Mouse (Mus musculus) lung, postnatal 0 days (tissue): Measurements from ENCODE around the gene Olfr699.

ENCODE experiments used
- CTCF ChIP-seq: IDR thresholded peaks from 2 replicates; pipeline ENCODE4 v1.5.1; 2016; ENCODE audit warnings: antibody characterized with exemption, mild to moderate bottlenecking
- EP300 ChIP-seq: IDR thresholded peaks from 2 replicates; pipeline ENCODE4 v1.6.1; 2016; ENCODE audit warnings: antibody characterized with exemption, mild to moderate bottlenecking, control low read depth

DNA sequence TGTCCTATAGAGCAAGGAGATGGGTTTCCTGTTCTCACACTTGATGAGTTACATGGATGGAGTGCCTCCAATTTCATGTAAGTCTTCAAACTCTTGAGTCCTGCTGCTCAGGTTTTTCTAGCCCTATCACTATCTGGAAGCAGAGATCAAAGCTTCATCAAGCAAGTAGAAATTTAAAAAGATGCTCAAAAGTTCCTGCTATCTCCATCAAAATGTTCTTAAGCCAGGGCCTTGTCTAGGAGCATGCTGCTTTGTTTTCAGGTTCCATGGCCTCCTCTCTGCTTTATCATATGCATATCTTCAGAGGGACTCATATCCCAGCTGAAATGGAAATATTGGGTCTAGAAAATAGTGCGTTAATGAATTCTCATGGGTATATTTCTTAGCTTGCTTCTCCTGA is 15.7 kb upstream of the Olfr699 start, which contains the start of gene Olfr700:
- TF ChIP-seq CTCF, result no peak
- no peak for TF ChIP-seq EP300
